Mouse (Mus musculus): ENCODE results near the gene Dok3. TPM values are rescaled to one million over a fixed set of nuclear protein-coding genes. Genes with fewer than 3 reads are reported as not detected.

Dok3 gene
- polyA plus RNA-seq, 1 experiment = 7.7 TPM

DNA sequence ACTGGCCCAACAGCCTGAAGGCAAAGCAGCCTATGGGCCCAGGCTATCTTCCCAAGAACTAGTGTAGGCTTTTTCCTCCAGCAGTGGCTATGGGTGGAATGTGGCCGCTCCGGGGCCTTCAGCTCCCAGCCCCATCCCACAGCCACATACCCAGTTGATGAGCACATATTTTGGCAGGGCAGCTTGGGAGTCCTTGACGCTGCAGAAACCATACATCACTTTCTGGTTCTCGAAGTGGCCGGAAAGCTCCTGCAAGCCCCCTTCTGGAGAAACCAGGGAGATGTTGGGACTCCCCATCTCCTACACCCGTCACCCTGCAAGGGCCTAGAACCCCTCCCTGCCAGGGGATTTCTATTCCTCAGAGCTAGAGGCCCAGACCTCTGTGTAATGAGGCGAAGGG lies 46.6 kb downstream of the Dok3 start:
- no peaks in the 10 kb centered on the region for H3K4me1 ChIP-seq (ENCODE audit: control insufficient read depth, insufficient read depth, low read length)
- 71% methylated on average over 7 of the region's 7 CpGs for WGBS
- H3K27me3 ChIP-seq (replicated peaks; ENCODE audit: control insufficient read depth, insufficient read depth, low read length) = no peaks in the 10 kb centered on the region
- TF ChIP-seq POLR2A (IDR thresholded peaks at IDR 0.05; ENCODE audit: low read depth, low read length) (no peak), CTCF (conservative IDR thresholded peaks at IDR 0.05; ENCODE audit: insufficient read depth, insufficient read length, low read depth, low read length) (no peak)
- no peak for DNase-seq
- H3K27ac ChIP-seq (ENCODE audit: insufficient read depth, low read depth, low read length) = no peak overlapping the region
- no peaks in the 10 kb centered on the region for H3K36me3 ChIP-seq (ENCODE audit: control insufficient read depth, insufficient read depth, low read length)
- no peak overlapping the region for H3K4me3 ChIP-seq (ENCODE audit: insufficient read depth, low read depth, low read length)

DNA sequence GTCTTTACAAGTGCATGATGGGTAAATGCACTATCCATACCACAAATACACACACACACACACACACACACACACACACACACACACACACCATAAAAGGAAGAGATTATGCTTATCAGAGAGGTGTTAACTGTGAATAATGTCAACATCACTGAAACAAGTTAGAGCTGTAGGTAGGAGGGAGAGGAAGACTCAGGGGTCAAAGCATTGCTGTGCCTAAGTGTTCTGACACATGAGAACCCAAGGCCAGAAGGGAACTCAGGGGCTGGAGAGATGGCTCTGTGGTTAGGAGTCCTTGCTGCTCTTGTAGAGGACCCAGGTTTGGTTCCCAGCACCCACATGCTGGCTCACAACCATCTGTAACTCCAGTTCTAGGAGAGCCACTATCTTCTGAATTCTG lies 49.2 kb downstream of the Dok3 start:
- no peak overlapping the region for H3K4me3 ChIP-seq (ENCODE audit: insufficient read depth, low read depth, low read length)
- TF ChIP-seq POLR2A (IDR thresholded peaks at IDR 0.05; ENCODE audit: low read depth, low read length) = no peak
- no peak for TF ChIP-seq CTCF (conservative IDR thresholded peaks at IDR 0.05; ENCODE audit: insufficient read depth, insufficient read length, low read depth, low read length)
- H3K4me1 ChIP-seq (ENCODE audit: control insufficient read depth, insufficient read depth, low read length) = no peaks in the 10 kb centered on the region
- no peak overlapping the region for H3K27ac ChIP-seq (ENCODE audit: insufficient read depth, low read depth, low read length)
- H3K36me3 ChIP-seq (ENCODE audit: control insufficient read depth, insufficient read depth, low read length) = no peaks in the 10 kb centered on the region
- no peaks in the 10 kb centered on the region for H3K27me3 ChIP-seq (replicated peaks; ENCODE audit: control insufficient read depth, insufficient read depth, low read length)
- DNase-seq = no peak

GRCm38 (mm10) chr13:55479008-55479407 lies 50.1 kb downstream of the Dok3 start:
- no peak overlapping the region for H3K4me3 ChIP-seq (ENCODE audit: insufficient read depth, low read depth, low read length)
- peak; percentile 45 for DNase-seq
- no peaks in the 10 kb centered on the region for H3K4me1 ChIP-seq (ENCODE audit: control insufficient read depth, insufficient read depth, low read length)
- no peak overlapping the region for H3K27ac ChIP-seq (ENCODE audit: insufficient read depth, low read depth, low read length)
- 53% methylated on average over 7 of the region's 7 CpGs for WGBS
- H3K36me3 ChIP-seq (ENCODE audit: control insufficient read depth, insufficient read depth, low read length) = no peaks in the 10 kb centered on the region
- no peak for TF ChIP-seq CTCF (conservative IDR thresholded peaks at IDR 0.05; ENCODE audit: insufficient read depth, insufficient read length, low read depth, low read length)
- no peak for TF ChIP-seq POLR2A (IDR thresholded peaks at IDR 0.05; ENCODE audit: low read depth, low read length)
- H3K27me3 ChIP-seq (replicated peaks; ENCODE audit: control insufficient read depth, insufficient read depth, low read length) = no peaks in the 10 kb centered on the region

GRCm38 (mm10) chr13:55478036-55478435 lies 51.1 kb downstream of the Dok3 start:
- H3K27me3 ChIP-seq (replicated peaks; ENCODE audit: control insufficient read depth, insufficient read depth, low read length) = no peaks in the 10 kb centered on the region
- no peak overlapping the region for H3K4me3 ChIP-seq (ENCODE audit: insufficient read depth, low read depth, low read length)
- H3K27ac ChIP-seq (ENCODE audit: insufficient read depth, low read depth, low read length) = no peak overlapping the region
- TF ChIP-seq POLR2A (IDR thresholded peaks at IDR 0.05; ENCODE audit: low read depth, low read length) = no peak
- peak; percentile 71 for TF ChIP-seq CTCF (conservative IDR thresholded peaks at IDR 0.05; ENCODE audit: insufficient read depth, insufficient read length, low read depth, low read length)
- DNase-seq = no peak
- WGBS = 59% methylated on average over 5 of the region's 5 CpGs
- H3K4me1 ChIP-seq (ENCODE audit: control insufficient read depth, insufficient read depth, low read length) = no peaks in the 10 kb centered on the region
- H3K36me3 ChIP-seq (ENCODE audit: control insufficient read depth, insufficient read depth, low read length) = no peaks in the 10 kb centered on the region

DNA sequence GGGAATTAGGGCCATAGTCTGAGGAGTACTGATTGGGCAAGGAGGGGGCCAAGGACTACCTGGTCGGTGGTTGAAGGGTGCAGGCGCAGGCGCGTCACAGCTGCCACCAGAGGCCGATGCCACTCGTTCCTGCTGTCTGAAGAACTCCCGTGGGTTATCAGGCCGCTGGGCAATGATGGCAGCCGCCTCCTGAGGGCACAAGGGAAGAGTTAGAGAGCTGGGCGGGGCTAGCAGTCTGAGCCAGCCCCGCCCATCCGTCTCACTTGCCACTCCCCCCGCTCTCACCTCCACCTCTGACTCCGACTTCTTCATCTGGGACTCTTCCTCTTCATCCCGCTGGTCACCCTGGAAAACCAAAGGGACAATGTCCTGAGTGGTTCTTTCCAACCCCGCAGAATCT lies 51.6 kb downstream of the Dok3 start:
- TF ChIP-seq POLR2A (IDR thresholded peaks at IDR 0.05; ENCODE audit: low read depth, low read length) (no peak), CTCF (conservative IDR thresholded peaks at IDR 0.05; ENCODE audit: insufficient read depth, insufficient read length, low read depth, low read length) (no peak)
- Histone ChIP-seq H3K36me3 (ENCODE audit: control insufficient read depth, insufficient read depth, low read length) (no peaks in the 10 kb centered on the region), H3K27ac (ENCODE audit: insufficient read depth, low read depth, low read length) (no peak overlapping the region), H3K4me1 (ENCODE audit: control insufficient read depth, insufficient read depth, low read length) (no peaks in the 10 kb centered on the region), H3K27me3 (replicated peaks; ENCODE audit: control insufficient read depth, insufficient read depth, low read length) (no peaks in the 10 kb centered on the region), H3K4me3 (ENCODE audit: insufficient read depth, low read depth, low read length) (no peak overlapping the region)
- no peak for DNase-seq
- 67% methylated on average over 16 of the region's 16 CpGs for WGBS

DNA sequence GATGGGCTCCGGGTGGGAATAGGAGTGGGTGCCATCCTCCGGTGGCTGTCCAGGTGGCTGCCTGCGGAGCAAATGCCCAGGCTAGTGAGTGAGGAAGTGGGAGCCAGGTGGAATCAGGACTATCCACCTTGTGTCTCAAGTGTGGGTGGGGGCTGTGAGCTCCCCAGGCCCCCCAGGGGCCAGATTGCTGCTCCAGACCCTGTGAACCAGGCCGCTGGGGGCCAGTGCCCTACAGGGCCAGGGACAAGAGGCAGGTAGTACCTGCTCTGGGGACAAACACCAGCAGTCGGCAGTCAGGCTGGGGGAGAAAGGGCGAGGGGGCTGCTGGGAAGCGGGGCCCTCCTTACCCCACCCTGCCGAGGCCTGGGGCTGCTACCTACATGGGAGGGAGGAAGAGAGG lies 52.8 kb downstream of the Dok3 start:
- H3K4me1 ChIP-seq (ENCODE audit: control insufficient read depth, insufficient read depth, low read length) = no peaks in the 10 kb centered on the region
- H3K27me3 ChIP-seq (replicated peaks; ENCODE audit: control insufficient read depth, insufficient read depth, low read length) = no peaks in the 10 kb centered on the region
- H3K36me3 ChIP-seq (ENCODE audit: control insufficient read depth, insufficient read depth, low read length) = no peaks in the 10 kb centered on the region
- TF ChIP-seq CTCF (conservative IDR thresholded peaks at IDR 0.05; ENCODE audit: insufficient read depth, insufficient read length, low read depth, low read length) (no peak), POLR2A (IDR thresholded peaks at IDR 0.05; ENCODE audit: low read depth, low read length) (no peak)
- H3K27ac ChIP-seq (ENCODE audit: insufficient read depth, low read depth, low read length) = no peak overlapping the region
- no peak overlapping the region for H3K4me3 ChIP-seq (ENCODE audit: insufficient read depth, low read depth, low read length)
- 96% methylated on average over 8 of the region's 8 CpGs for WGBS
- no peak for DNase-seq

- no peaks in the 10 kb centered on the region for H3K27me3 ChIP-seq (replicated peaks; ENCODE audit: control insufficient read depth, insufficient read depth, low read length)
- no peak overlapping the region for H3K27ac ChIP-seq (ENCODE audit: insufficient read depth, low read depth, low read length)
- H3K4me1 ChIP-seq (ENCODE audit: control insufficient read depth, insufficient read depth, low read length) = no peaks in the 10 kb centered on the region
- no peak overlapping the region for H3K4me3 ChIP-seq (ENCODE audit: insufficient read depth, low read depth, low read length)
- TF ChIP-seq POLR2A (IDR thresholded peaks at IDR 0.05; ENCODE audit: low read depth, low read length) (no peak), CTCF (conservative IDR thresholded peaks at IDR 0.05; ENCODE audit: insufficient read depth, insufficient read length, low read depth, low read length) (no peak)
- H3K36me3 ChIP-seq (ENCODE audit: control insufficient read depth, insufficient read depth, low read length) = no peaks in the 10 kb centered on the region
- DNase-seq = no peak
- 94% methylated on average over 5 of the region's 5 CpGs for WGBS
Measured at GRCm38 (mm10) chr13:55475750-55476149, 53.3 kb downstream of the Dok3 start.

DNA sequence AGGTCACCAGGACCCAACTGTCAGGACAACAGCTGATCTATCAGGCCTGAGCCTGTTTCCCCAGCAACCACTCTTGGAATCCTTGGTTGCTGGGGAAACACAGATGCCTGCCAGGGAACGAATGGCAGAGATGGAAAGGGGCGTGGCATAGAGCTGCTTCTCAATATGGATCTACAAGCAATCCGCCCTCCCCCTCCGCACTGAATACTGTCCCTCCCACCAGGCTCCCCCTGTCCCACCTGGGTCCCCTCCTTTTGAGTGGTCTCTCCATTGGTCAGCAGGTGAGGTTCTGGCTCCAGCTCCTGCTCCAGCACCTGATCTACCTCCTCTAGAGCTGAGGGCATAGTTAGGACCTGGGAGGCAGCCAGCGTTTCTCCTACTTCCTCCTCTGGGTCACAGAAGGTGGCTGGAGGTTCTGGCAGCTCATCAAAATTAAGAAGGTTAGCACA lies 54.5 kb downstream of the Dok3 start:
- Histone ChIP-seq H3K4me3 (ENCODE audit: insufficient read depth, low read depth, low read length) (no peak overlapping the region), H3K27me3 (replicated peaks; ENCODE audit: control insufficient read depth, insufficient read depth, low read length) (no peaks in the 10 kb centered on the region), H3K36me3 (ENCODE audit: control insufficient read depth, insufficient read depth, low read length) (no peaks in the 10 kb centered on the region), H3K27ac (ENCODE audit: insufficient read depth, low read depth, low read length) (no peak overlapping the region), H3K4me1 (ENCODE audit: control insufficient read depth, insufficient read depth, low read length) (no peaks in the 10 kb centered on the region)
- 58% methylated on average over 5 of the region's 5 CpGs for WGBS
- DNase-seq = peak; percentile 49
- TF ChIP-seq CTCF (conservative IDR thresholded peaks at IDR 0.05; ENCODE audit: insufficient read depth, insufficient read length, low read depth, low read length) (no peak), POLR2A (IDR thresholded peaks at IDR 0.05; ENCODE audit: low read depth, low read length) (no peak)
